Mouse (Mus musculus) thymus, adult 2 months (tissue): ENCODE data around the gene Stx5a.

ENCODE experiments used
- CTCF ChIP-seq: fragments of 200-500 bp; IDR thresholded peaks from 2 replicates; pipeline ENCODE4 v1.5.1; 2012; ENCODE audit warnings: mild to moderate bottlenecking, control low read depth, low read length, moderate library complexity, borderline replicate concordance; ENCODE audit not compliant: control insufficient read depth, poor library complexity, insufficient read depth; ENCODE audit errors: extremely low read depth
- POLR2A ChIP-seq: fragments of 200-500 bp; IDR thresholded peaks from 2 replicates; pipeline ENCODE4 v1.6.1; 2012; ENCODE audit warnings: mild to moderate bottlenecking, low read length, control low read depth, moderate library complexity; ENCODE audit not compliant: control insufficient read depth, poor library complexity, insufficient read depth; ENCODE audit errors: extremely low read depth

DNA sequence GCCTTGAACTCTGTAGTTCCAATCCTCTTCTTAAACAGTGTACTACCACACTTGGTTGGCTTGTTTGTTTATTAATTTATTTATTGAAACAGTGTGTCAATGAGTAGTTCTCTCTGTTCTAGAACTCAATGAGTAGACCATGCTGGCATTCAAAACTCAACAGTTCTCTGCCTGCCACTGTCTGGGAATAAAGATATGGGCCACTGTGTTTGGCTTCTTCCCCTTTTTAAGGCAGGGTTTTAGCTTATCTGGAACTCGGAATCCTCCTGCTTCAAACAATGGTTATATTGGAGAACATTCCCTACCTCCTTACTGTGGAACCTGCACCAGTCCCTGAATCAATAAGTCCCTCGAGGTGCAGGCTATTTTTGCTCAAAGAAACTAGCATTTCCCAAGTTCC is 17.7 kb downstream of the Stx5a start:
- TF ChIP-seq CTCF, result no peak
- no peak for TF ChIP-seq POLR2A
